Mouse (Mus musculus) intestine, embryonic 14.5 days (tissue): ENCODE results near the gene Ddx59. TPM values are rescaled to one million over a fixed set of nuclear protein-coding genes. Genes with fewer than 3 reads are reported as not detected.

Experiments used
- ATAC-seq: fragments of 200-750 bp; cut with Nextera tagmentation; replicated peaks from 2 replicates; pipeline ENCODE4 v1.8.0; 2017; ENCODE audit warnings: low read depth, moderate number of reproducible peaks, moderate TSS enrichment, moderate library complexity; ENCODE audit not compliant: low FRiP score, low TSS enrichment
- DNase-seq: peaks from one replicate; pipeline ENCODE4 v3.0.0-alpha.2; 2018; ENCODE audit warnings: low spot score
- H3K27ac ChIP-seq: fragments of 300-500 bp; sonication (generic); 2 replicates; pipeline ENCODE4 v1.5.1; 2014; ENCODE audit warnings: low read depth, mild to moderate bottlenecking, control low read depth
- H3K27me3 ChIP-seq: fragments of 300-500 bp; sonication (generic); replicated peaks from 2 replicates; pipeline ENCODE4 v1.6.1; 2014; ENCODE audit warnings: low read length, control low read depth; ENCODE audit not compliant: control insufficient read depth, insufficient read depth
- H3K36me3 ChIP-seq: fragments of 300-500 bp; sonication (generic); 2 replicates; pipeline ENCODE4 v1.6.1; 2014; ENCODE audit warnings: low read length, control low read depth; ENCODE audit not compliant: control insufficient read depth, insufficient read depth
- H3K4me1 ChIP-seq: fragments of 300-500 bp; sonication (generic); replicated peaks from 2 replicates; pipeline ENCODE4 v1.6.1; 2014; ENCODE audit warnings: low read length, control low read depth, mixed read lengths; ENCODE audit not compliant: control insufficient read depth, insufficient read depth
- H3K4me2 ChIP-seq: fragments of 300-500 bp; sonication (generic); 2 replicates; pipeline ENCODE4 v1.6.1; 2014; ENCODE audit warnings: low read length
- H3K4me3 ChIP-seq: fragments of 300-500 bp; sonication (generic); 2 replicates; pipeline ENCODE4 v1.5.1; 2014; ENCODE audit warnings: low read depth, low read length, control low read depth, mixed read lengths
- H3K9ac ChIP-seq: fragments of 300-500 bp; sonication (generic); 2 replicates; pipeline ENCODE4 v1.6.1; 2014; ENCODE audit warnings: mild to moderate bottlenecking, low read length
- H3K9me3 ChIP-seq: fragments of 300-500 bp; sonication (generic); 2 replicates; pipeline ENCODE4 v1.6.1; 2016; ENCODE audit warnings: low read length, control low read depth; ENCODE audit not compliant: control insufficient read depth
- WGBS: fragments of 180-500 bp; shearing (Covaris S2); extraction: QIAGEN DNeasy Blood & Tissue Kit; methylation state at CpG from one replicate; pipeline ENCODE4 v1.1.7; 2014; 5-methylcytosine and 5-hydroxymethylcytosine counted together
- polyA plus RNA-seq: library from polyadenylated mRNA; unstranded; fragments of >200 nt; fragmentation: Nextera tagmentation; extraction: Ambion mirVana; gene quantifications from 2 replicates; pipeline ENCODE4 v1.2.1, GENCODE M21; 2014

Ddx59 gene
- polyA plus RNA-seq, 1 experiment from 2014 or later: 12.9 TPM

DNA sequence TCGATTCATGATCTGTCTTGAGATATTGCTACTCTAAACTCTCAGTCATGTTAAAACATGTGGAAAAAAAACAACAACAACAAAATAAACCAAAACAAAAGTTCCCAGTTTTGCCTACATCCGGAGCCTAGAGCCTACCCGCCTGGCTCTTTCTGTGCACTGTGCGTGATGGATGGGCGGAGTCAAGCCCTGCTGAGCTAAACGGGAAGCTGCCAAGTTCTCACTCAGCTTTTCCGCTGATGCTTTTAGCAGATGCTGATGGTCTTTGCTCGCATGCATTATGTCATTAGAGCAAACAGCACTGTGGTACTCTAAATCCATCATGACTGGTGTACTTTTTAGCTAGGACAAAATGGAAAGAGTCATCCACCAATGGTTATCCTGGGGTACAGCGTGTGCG is 20.6 kb upstream of the Ddx59 start:
- Histone ChIP-seq H3K27ac (no peak overlapping the region), H3K27me3 (no peaks in the 10 kb centered on the region), H3K36me3 (no peaks in the 10 kb centered on the region), H3K4me1 (no peaks in the 10 kb centered on the region), H3K4me2 (no peak overlapping the region), H3K9me3 (no peaks in the 10 kb centered on the region), H3K9ac (no peak overlapping the region), H3K4me3 (no peak overlapping the region)
- ATAC-seq (no peak), DNase-seq (no peak)
- WGBS: 41% methylated on average over 10 of the region's 10 CpGs

DNA sequence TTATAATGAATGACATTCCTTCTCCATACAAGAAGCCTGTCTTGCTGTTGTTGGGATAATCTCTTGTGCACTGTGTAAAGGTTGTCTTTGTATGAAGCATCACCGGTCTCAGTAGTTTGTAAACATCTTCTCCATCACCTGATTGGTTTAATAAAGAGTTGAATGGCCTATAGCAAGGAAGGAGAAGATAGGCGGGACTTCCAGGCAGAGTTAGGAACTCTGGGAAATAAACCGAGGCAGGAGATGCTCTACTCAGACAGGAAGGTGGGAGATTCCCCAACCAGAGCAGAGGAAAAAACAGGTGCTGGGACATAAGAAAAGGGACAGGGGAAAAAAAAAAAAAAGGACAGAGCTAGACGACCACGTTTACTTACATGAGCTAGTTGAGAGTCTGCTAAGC is 20.0 kb upstream of the Ddx59 start:
- H3K27ac ChIP-seq: no peak overlapping the region
- DNase-seq: no peak
- no peaks in the 10 kb centered on the region for H3K27me3 ChIP-seq
- no peaks in the 10 kb centered on the region for H3K36me3 ChIP-seq
- no peak overlapping the region for H3K4me3 ChIP-seq
- no peaks in the 10 kb centered on the region for H3K9me3 ChIP-seq
- no peaks in the 10 kb centered on the region for H3K4me1 ChIP-seq
- ATAC-seq: no peak
- H3K9ac ChIP-seq: no peak overlapping the region
- 39% methylated on average over 5 of the region's 5 CpGs for WGBS
- no peak overlapping the region for H3K4me2 ChIP-seq

DNA sequence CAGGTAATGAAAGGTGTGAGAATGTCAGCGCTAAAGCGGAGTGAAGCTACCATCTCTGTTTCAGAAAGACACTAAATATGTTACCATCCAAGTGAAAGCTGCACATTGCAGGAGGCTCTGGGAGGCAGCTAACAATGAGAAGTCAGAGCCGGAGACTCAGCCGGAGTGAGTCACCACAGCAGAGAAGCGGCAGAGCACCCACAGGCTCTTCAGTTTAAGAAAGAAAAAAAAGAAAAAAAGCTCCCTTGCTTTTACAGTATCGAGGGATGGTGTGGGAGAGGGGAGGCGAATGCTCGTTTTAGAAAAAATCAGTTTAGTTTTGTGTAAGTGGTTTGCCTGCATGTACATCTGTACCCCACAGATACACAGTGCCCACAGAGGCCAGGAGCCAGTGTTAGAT is 13.8 kb upstream of the Ddx59 start:
- H3K4me2 ChIP-seq: no peak overlapping the region
- DNase-seq (no peak), ATAC-seq (no peak)
- H3K4me3 ChIP-seq: no peak overlapping the region
- no peaks in the 10 kb centered on the region for H3K27me3 ChIP-seq
- 78% methylated on average over 8 of the region's 8 CpGs for WGBS
- peaks cover 4% of the 10 kb centered on the region; the same call in 1 of the 2 replicates for H3K9me3 ChIP-seq
- no peaks in the 10 kb centered on the region for H3K36me3 ChIP-seq
- no peaks in the 10 kb centered on the region for H3K4me1 ChIP-seq
- no peak overlapping the region for H3K9ac ChIP-seq
- H3K27ac ChIP-seq: no peak overlapping the region

DNA sequence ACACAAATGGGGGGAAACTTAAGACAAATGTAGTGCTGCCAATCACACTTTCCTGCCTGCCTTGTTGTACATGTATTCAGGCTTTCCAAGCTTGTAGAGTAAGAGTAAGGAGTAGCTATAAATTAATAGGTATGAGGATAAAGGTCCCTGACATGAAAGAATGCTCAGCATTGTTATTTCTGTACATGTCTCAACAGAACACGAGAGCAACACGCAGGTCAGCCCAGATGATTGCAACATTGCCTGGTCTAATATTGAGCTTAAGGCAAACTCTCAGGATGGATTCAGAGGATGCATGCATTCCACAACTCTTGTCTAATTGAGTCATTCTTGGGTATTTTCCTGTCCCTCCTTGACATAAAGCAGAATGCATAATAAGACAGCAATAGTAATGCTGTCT is 5.4 kb upstream of the Ddx59 start:
- Histone ChIP-seq H3K4me3 (no peak overlapping the region), H3K4me1 (0 out of 2 replicates have a peak, but pooled peaks cover under 1% of the 10 kb centered on the region), H3K9ac (no peak overlapping the region), H3K4me2 (no peak overlapping the region), H3K27ac (no peak overlapping the region), H3K27me3 (no peaks in the 10 kb centered on the region), H3K36me3 (no peaks in the 10 kb centered on the region), H3K9me3 (peaks cover 5% of the 10 kb centered on the region; the same call in 1 of the 2 replicates)
- ATAC-seq: no peak
- no peak for DNase-seq
- 96% methylated on average over 2 of the region's 2 CpGs for WGBS

DNA sequence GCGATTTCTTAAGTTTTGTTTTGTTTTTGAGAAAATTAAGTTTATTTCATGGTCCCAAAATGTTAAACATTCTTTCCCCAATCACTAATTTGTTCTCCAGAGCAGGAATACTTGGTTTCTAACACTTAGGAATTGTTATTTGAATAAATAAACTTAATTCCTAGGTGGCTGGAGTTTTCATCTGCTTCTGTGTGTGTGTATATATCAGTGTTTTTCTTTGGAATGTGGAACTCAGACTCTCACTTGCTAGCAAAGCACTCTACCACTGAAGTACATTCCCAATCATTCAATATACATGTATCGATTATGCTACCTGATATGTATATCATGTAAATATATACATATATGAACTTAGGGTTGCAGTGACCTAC is 670 bp downstream of the Ddx59 start:
- DNase-seq (no peak), ATAC-seq (no peak)
- Histone ChIP-seq H3K4me3 (peak overlapping the region; percentile 70), H3K9me3 (no peaks in the 10 kb centered on the region), H3K4me1 (peaks cover 3% of the 10 kb centered on the region; the same call in 1 of the 2 replicates), H3K27me3 (no peaks in the 10 kb centered on the region), H3K36me3 (0 out of 2 replicates have a peak, but pooled peaks cover 15% of the 10 kb centered on the region), H3K27ac (peak overlapping the region; percentile 99; the same call in 1 of the 2 replicates), H3K9ac (peak overlapping the region; percentile 90; the same call in 1 of the 2 replicates), H3K4me2 (peak overlapping the region; percentile 67)
- WGBS: 39% methylated on average over 2 of the region's 2 CpGs

DNA sequence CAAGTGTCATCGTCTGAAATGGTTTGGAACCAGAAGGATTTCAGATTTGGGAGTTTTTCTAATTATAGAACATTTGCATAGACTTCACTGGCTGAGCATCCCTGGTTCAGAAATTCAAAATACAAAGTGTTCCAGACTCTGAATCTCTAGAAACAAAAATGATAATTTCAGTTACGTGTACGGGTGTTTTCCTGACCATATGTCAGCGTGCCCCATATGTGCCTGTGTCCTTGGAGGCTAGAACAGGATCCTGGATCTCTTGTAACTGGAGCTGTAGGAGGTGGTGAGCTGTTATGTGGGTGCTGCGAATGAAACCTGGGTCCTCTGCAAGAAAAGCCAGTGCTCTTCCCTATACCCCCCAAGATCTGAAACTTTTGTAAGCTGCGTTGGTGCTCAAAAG is 3.3 kb downstream of the Ddx59 start:
- H3K27ac ChIP-seq: no peak overlapping the region
- no peaks in the 10 kb centered on the region for H3K27me3 ChIP-seq
- 0 out of 2 replicates have a peak, but pooled peaks cover 2% of the 10 kb centered on the region for H3K9me3 ChIP-seq
- H3K4me3 ChIP-seq: no peak overlapping the region
- 0 out of 2 replicates have a peak, but pooled peaks cover 19% of the 10 kb centered on the region for H3K36me3 ChIP-seq
- peaks cover 3% of the 10 kb centered on the region; the same call in 1 of the 2 replicates for H3K4me1 ChIP-seq
- WGBS: 92% methylated on average over 6 of the region's 6 CpGs
- no peak for ATAC-seq
- no peak overlapping the region for H3K9ac ChIP-seq
- no peak for DNase-seq
- H3K4me2 ChIP-seq: no peak overlapping the region

DNA sequence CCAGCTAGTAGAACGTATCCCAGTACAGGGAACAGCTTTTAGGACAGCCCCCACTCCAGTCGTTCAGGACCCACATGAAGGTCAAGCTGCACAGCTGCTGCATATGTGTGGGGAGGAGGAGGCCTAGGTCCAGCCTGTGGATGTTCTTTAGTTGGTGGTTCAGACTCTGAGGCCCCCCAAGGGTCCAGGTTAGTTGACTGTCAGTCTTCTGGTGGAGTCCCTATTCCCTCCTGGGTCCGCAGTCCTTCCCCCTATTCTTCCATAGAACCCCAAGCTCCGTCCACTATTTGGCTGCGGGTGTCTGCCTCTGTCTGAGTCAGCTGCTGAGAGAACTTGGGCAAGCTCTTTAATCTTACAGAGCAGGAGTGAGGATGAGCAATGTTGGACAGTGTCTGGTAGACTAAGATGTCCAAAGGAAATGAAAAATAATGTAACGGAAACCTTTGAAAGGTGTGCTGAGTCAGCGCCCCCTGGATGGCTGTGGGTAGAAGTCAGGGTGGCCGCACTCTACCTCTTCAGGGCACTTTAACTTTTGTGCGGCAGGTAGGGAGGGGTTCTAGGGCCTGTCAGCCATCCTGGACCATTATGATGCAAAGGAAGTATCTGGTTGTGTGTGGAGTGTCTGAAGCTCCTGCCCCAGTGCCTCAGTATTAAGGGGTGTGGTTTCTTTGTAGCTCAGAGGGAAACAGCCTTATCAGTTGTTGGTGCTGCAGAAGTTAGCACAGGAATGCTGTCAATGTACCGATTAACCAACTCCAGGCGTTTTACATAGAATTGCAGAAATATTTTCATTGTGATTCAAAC is 12.3 kb downstream of the Ddx59 start:
- DNase-seq: no peak

DNA sequence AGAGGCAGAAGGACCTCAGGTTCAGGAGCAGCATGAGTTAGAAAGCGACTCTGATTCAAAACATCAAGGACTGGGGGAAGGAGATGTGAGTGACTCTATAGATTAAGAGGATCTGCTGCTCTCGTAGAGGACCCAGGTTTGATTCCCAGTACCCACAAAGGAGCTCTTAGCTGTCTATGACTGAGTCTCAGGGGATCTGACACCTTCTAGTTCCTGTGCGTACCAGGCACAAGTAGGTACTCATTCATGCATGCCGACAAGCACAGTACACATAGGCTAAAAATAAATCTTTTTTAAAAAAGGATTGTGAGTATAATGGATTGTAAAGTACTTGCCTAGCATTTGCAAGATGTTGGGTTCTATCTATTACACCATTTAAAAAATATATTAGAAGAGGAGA is 13.9 kb downstream of the Ddx59 start:
- Histone ChIP-seq H3K9ac (no peak overlapping the region), H3K27ac (no peak overlapping the region), H3K4me1 (peaks cover 7% of the 10 kb centered on the region; the same call in 1 of the 2 replicates), H3K4me2 (no peak overlapping the region), H3K9me3 (no peaks in the 10 kb centered on the region), H3K27me3 (no peaks in the 10 kb centered on the region), H3K36me3 (peaks cover 19% of the 10 kb centered on the region), H3K4me3 (no peak overlapping the region)
- 84% methylated on average over 4 of the region's 4 CpGs for WGBS
- no peak for ATAC-seq
- DNase-seq: no peak

More for the DNA sequence above, 12.3 kb downstream of the Ddx59 start:
- Histone ChIP-seq H3K27ac (no peak overlapping the region), H3K4me3 (no peak overlapping the region), H3K4me2 (no peak overlapping the region), H3K36me3 (peaks cover 15% of the 10 kb centered on the region; the same call in 1 of the 2 replicates), H3K4me1 (peaks cover 7% of the 10 kb centered on the region; the same call in 1 of the 2 replicates), H3K27me3 (no peaks in the 10 kb centered on the region), H3K9me3 (no peaks in the 10 kb centered on the region), H3K9ac (no peak overlapping the region)
- 75% methylated on average over 11 of the region's 11 CpGs for WGBS
- no peak for ATAC-seq
